In genomic region chr12:8698895-8699294, GRCm38 (mm10) we compare ENCODE assay signal across 9 mouse cellular contexts. TPM values are rescaled to one million over a fixed set of nuclear protein-coding genes. Genes with fewer than 3 reads are reported as not detected.
DNase-seq lines count a peak whose midpoint lies in the region; ATAC-seq and TF ChIP-seq lines count a peak whose summit lies in the region.
"Had no signal": no experiment of that assay in that cellular context is flagged by ENCODE, and none has a peak within 500 bp of the region (broad histone marks: within the 10 kb centered on the region; RNA-seq: fewer than 3 reads in every experiment).

No protein-coding gene starts in this region.

- H3K9ac ChIP-seq in intestine, postnatal 0 days (ENCODE audit: low read depth, low read length): no peak overlapping the region
- no peak overlapping the region for H3K9ac ChIP-seq in intestine, embryonic 16.5 days (ENCODE audit: low read depth, low read length)
- no peak overlapping the region for H3K9ac ChIP-seq in midbrain, embryonic 14.5 days (replicated peaks; ENCODE audit: low read length)

- no peak overlapping the region for H3K4me3 ChIP-seq in intestine, postnatal 0 days (ENCODE audit: low read depth, low read length)
- H3K4me3 ChIP-seq in intestine, embryonic 16.5 days (ENCODE audit: low read length): no peak overlapping the region
- H3K4me3 ChIP-seq in embryonic facial prominence, embryonic 10.5 days: no peak overlapping the region
- no peak overlapping the region for H3K4me3 ChIP-seq in midbrain, embryonic 14.5 days (replicated peaks; ENCODE audit: low read depth, low read length)

- 68% methylated on average over 2 of the region's 2 CpGs for WGBS in intestine, postnatal 0 days
- 64% methylated on average over 2 of the region's 2 CpGs for WGBS in intestine, embryonic 16.5 days
- 73% methylated on average over 2 of the region's 2 CpGs for WGBS in embryonic facial prominence, embryonic 10.5 days
- WGBS in midbrain, embryonic 14.5 days: 71% methylated on average over 2 of the region's 2 CpGs

- H3K27me3 ChIP-seq in intestine, postnatal 0 days (replicated peaks; ENCODE audit: control insufficient read depth, insufficient read depth, low read length): no peaks in the 10 kb centered on the region
- H3K27me3 ChIP-seq in intestine, embryonic 16.5 days (replicated peaks; ENCODE audit: control insufficient read depth, insufficient read depth, low read length): no peaks in the 10 kb centered on the region
- no peaks in the 10 kb centered on the region for H3K27me3 ChIP-seq in embryonic facial prominence, embryonic 10.5 days (replicated peaks; ENCODE audit: low read depth, poor library complexity, severe bottlenecking)
- H3K27me3 ChIP-seq in midbrain, embryonic 14.5 days (ENCODE audit: control insufficient read depth, insufficient read depth, low read length): no peaks in the 10 kb centered on the region

- peak; percentile 84 for TF ChIP-seq CTCF in intestine, postnatal 0 days (IDR thresholded peaks at IDR 0.05; ENCODE audit: low read depth)

- no peak overlapping the region for H3K27ac ChIP-seq in intestine, postnatal 0 days (ENCODE audit: low read depth, low read length)
- no peak overlapping the region for H3K27ac ChIP-seq in intestine, embryonic 16.5 days (ENCODE audit: low read length)
- H3K27ac ChIP-seq in embryonic facial prominence, embryonic 10.5 days (replicated peaks): no peak overlapping the region
- H3K27ac ChIP-seq in midbrain, embryonic 14.5 days (replicated peaks; ENCODE audit: low read depth, low read length): no peak overlapping the region
- H3K27ac ChIP-seq: macrophage had no signal

- H3K4me2 ChIP-seq in intestine, postnatal 0 days (replicated peaks; ENCODE audit: low read depth): no peak overlapping the region
- no peak overlapping the region for H3K4me2 ChIP-seq in intestine, embryonic 16.5 days (ENCODE audit: low read depth, low read length)
- no peak overlapping the region for H3K4me2 ChIP-seq in midbrain, embryonic 14.5 days (ENCODE audit: low read length)

- peaks cover 2% of the 10 kb centered on the region; the same call in 1 of the 2 replicates for H3K36me3 ChIP-seq in intestine, postnatal 0 days (ENCODE audit: control insufficient read depth, insufficient read depth)
- H3K36me3 ChIP-seq in intestine, embryonic 16.5 days (ENCODE audit: control insufficient read depth, insufficient read depth, low read length): no peaks in the 10 kb centered on the region
- peaks cover 73% of the 10 kb centered on the region for H3K36me3 ChIP-seq in embryonic facial prominence, embryonic 10.5 days (replicated peaks)
- 0 out of 2 replicates have a peak, but pooled peaks cover 7% of the 10 kb centered on the region for H3K36me3 ChIP-seq in midbrain, embryonic 14.5 days (ENCODE audit: control insufficient read depth, insufficient read depth, low read length)

- DNase-seq in CD4-positive helper T cell, adult 2 months (ENCODE audit: low read depth, low spot score): peak; percentile 56
- DNase-seq in ZHBTc4 (ENCODE audit: low read depth, low spot score): peak; percentile 57
- DNase-seq in embryonic facial prominence, embryonic 10.5 days (ENCODE audit: low spot score): peak; percentile 18
- DNase-seq in kidney, postnatal 4 days: peak; percentile 61 to 70
- DNase-seq in midbrain, embryonic 14.5 days: peak; percentile 73
- DNase-seq in yolk sac, embryonic 10.5 days (ENCODE audit: low spot score): no peak

- H3K4me1 ChIP-seq in intestine, postnatal 0 days (replicated peaks; ENCODE audit: control insufficient read depth, insufficient read depth, low read length): no peaks in the 10 kb centered on the region
- H3K4me1 ChIP-seq in intestine, embryonic 16.5 days (ENCODE audit: control insufficient read depth, insufficient read depth, low read length): no peaks in the 10 kb centered on the region
- H3K4me1 ChIP-seq in embryonic facial prominence, embryonic 10.5 days: no peaks in the 10 kb centered on the region
- no peaks in the 10 kb centered on the region for H3K4me1 ChIP-seq in midbrain, embryonic 14.5 days (ENCODE audit: control insufficient read depth, insufficient read depth, low read length)

- ATAC-seq in intestine, postnatal 0 days: no peak
- no peak; the same call in 1 of the 2 replicates for ATAC-seq in intestine, embryonic 16.5 days
- ATAC-seq in midbrain, embryonic 14.5 days (ENCODE audit: low FRiP score, low TSS enrichment): no peak

- no peaks in the 10 kb centered on the region for H3K9me3 ChIP-seq in intestine, postnatal 0 days (ENCODE audit: control insufficient read depth)
- no peaks in the 10 kb centered on the region for H3K9me3 ChIP-seq in intestine, embryonic 16.5 days (ENCODE audit: control insufficient read depth, low read length)
- H3K9me3 ChIP-seq in embryonic facial prominence, embryonic 10.5 days: no peaks in the 10 kb centered on the region
- H3K9me3 ChIP-seq in midbrain, embryonic 14.5 days (ENCODE audit: control insufficient read depth, low read length): no peaks in the 10 kb centered on the region

RNA-seq across cellular contexts. Expression of gene Pum2, which starts 25.0 kb away (rescaled TPM):
- polyA plus RNA-seq in intestine, postnatal 0 days (2015; fragmentation: Nextera tagmentation; extraction: Ambion mirVana): 22.7 and 23.6 TPM in 2 replicates
- 31.9 and 34.3 TPM in 2 replicates for polyA plus RNA-seq in intestine, embryonic 16.5 days (2015; fragmentation: Nextera tagmentation; extraction: Ambion mirVana)
- 63.9 and 68.4 TPM in 2 replicates for polyA plus RNA-seq in embryonic facial prominence, embryonic 10.5 days (2016; fragmentation: Nextera tagmentation; extraction: Ambion mirVana)
- polyA plus RNA-seq in midbrain, embryonic 14.5 days (2014; fragmentation: Nextera tagmentation; extraction: Ambion mirVana): 69.9 and 83.5 TPM in 2 replicates
